Mouse (Mus musculus) heart, adult 8-10 months (tissue): ENCODE results near the gene Pigx. TPM values are rescaled to one million over a fixed set of nuclear protein-coding genes. Genes with fewer than 3 reads are reported as not detected.

Experiments used
- DNase-seq: peaks from one replicate; pipeline ENCODE4 v3.0.0; 2022; ENCODE audit warnings: low spot score
- total RNA-seq, 4 experiments: library from RNA; stranded (reverse); gene quantifications; 2 replicates each; pipeline ENCODE4 v1.2.4; 2022

Gene Pigx
- 10 to 100 TPM; 17.3 to 20.2 (median 20.0) TPM for total RNA-seq

GRCm38 (mm10) chr16:32099638-32100150 lies at the start of gene Pigx, which contains the start of gene Cep19:
Pigx (minus strand) TSS chr16:32099740.
Cep19 (plus strand) TSS chr16:32099800.
- peak; percentile 90 for DNase-seq

- no peak for DNase-seq
Observed at GRCm38 (mm10) chr16:32147589-32148207, 48.2 kb upstream of the Pigx start.

- DNase-seq = no peak
Observed at GRCm38 (mm10) chr16:32144592-32144991, 45.1 kb upstream of the Pigx start.

- no peak for DNase-seq
Observed at GRCm38 (mm10) chr16:32143766-32144165, 44.2 kb upstream of the Pigx start.

- no peak for DNase-seq
Observed at GRCm38 (mm10) chr16:32138954-32139353, 39.4 kb upstream of the Pigx start.

GRCm38 (mm10) chr16:32135842-32136357 lies 36.4 kb upstream of the Pigx start:
- no peak for DNase-seq

- no peak for DNase-seq
Observed at GRCm38 (mm10) chr16:32133148-32133547, 33.6 kb upstream of the Pigx start.

- DNase-seq = peak; percentile 65
Observed at GRCm38 (mm10) chr16:32130190-32130826, 30.8 kb upstream of the Pigx start.

- no peak for DNase-seq
Observed at GRCm38 (mm10) chr16:32129449-32130189, 30.1 kb upstream of the Pigx start.

- DNase-seq = no peak
Observed at GRCm38 (mm10) chr16:32127046-32127445, 27.5 kb upstream of the Pigx start.

GRCm38 (mm10) chr16:32125364-32125763 lies 25.8 kb upstream of the Pigx start:
- DNase-seq = no peak

GRCm38 (mm10) chr16:32124444-32125335 lies 25.1 kb upstream of the Pigx start:
- DNase-seq = no peak

- DNase-seq = no peak
Observed at GRCm38 (mm10) chr16:32124020-32124419, 24.5 kb upstream of the Pigx start.

- no peak for DNase-seq
Observed at GRCm38 (mm10) chr16:32120454-32120853, 20.9 kb upstream of the Pigx start.

- no peak for DNase-seq
Observed at GRCm38 (mm10) chr16:32116186-32116585, 16.6 kb upstream of the Pigx start.

- DNase-seq = no peak
Observed at GRCm38 (mm10) chr16:32115781-32116180, 16.2 kb upstream of the Pigx start.

- peak; percentile 88 for DNase-seq
Observed at GRCm38 (mm10) chr16:32114968-32115695, 15.6 kb upstream of the Pigx start.

GRCm38 (mm10) chr16:32114406-32114805 lies 14.9 kb upstream of the Pigx start:
- DNase-seq = no peak

GRCm38 (mm10) chr16:32113541-32114218 lies 14.1 kb upstream of the Pigx start:
- DNase-seq = peak; percentile 69
